Mouse (Mus musculus) liver, embryonic 11.5 days (tissue): ENCODE results near the gene Gimap7. TPM values are rescaled to one million over a fixed set of nuclear protein-coding genes. Genes with fewer than 3 reads are reported as not detected.

Source experiments
- ATAC-seq: fragments of 200-750 bp; cut with Nextera tagmentation; replicated peaks from 2 replicates; pipeline ENCODE4 v1.8.0; 2017; ENCODE audit warnings: moderate number of reproducible peaks, mild to moderate bottlenecking, moderate TSS enrichment, moderate library complexity; ENCODE audit not compliant: low FRiP score
- DNase-seq: peaks from one replicate; pipeline ENCODE4 v3.0.0-alpha.2; 2017; ENCODE audit warnings: low spot score
- H3K27ac ChIP-seq: fragments of 300-500 bp; sonication (generic); 2 replicates; pipeline ENCODE4 v1.5.1; 2014; ENCODE audit warnings: mild to moderate bottlenecking, low read depth, low read length, control low read depth
- H3K27me3 ChIP-seq: fragments of 300-500 bp; sonication (generic); replicated peaks from 2 replicates; pipeline ENCODE4 v1.6.1; 2014; ENCODE audit warnings: low read length, mixed read lengths; ENCODE audit not compliant: control insufficient read depth, insufficient read depth
- H3K36me3 ChIP-seq: fragments of 300-500 bp; sonication (generic); 2 replicates; pipeline ENCODE4 v1.6.1; 2014; ENCODE audit warnings: mild to moderate bottlenecking, low read length, moderate library complexity, mixed read lengths; ENCODE audit not compliant: control insufficient read depth, insufficient read depth
- H3K4me1 ChIP-seq: fragments of 300-500 bp; sonication (generic); replicated peaks from 2 replicates; pipeline ENCODE4 v1.6.1; 2014; ENCODE audit warnings: low read length, mixed read lengths; ENCODE audit not compliant: control insufficient read depth, insufficient read depth
- H3K4me2 ChIP-seq: fragments of 300-500 bp; sonication (generic); 2 replicates; pipeline ENCODE4 v1.6.1; 2014; ENCODE audit warnings: mild to moderate bottlenecking, control low read depth, moderate library complexity
- H3K4me3 ChIP-seq: fragments of 300-500 bp; sonication (generic); 2 replicates; pipeline ENCODE4 v1.5.1; 2014; ENCODE audit warnings: low read depth, low read length, control low read depth
- H3K9ac ChIP-seq: fragments of 300-500 bp; sonication (generic); 2 replicates; pipeline ENCODE4 v1.6.1; 2014; ENCODE audit warnings: low read depth, low read length, control low read depth
- H3K9me3 ChIP-seq: fragments of 300-500 bp; sonication (generic); 2 replicates; pipeline ENCODE4 v1.6.1; 2016; ENCODE audit warnings: low read length, inconsistent platforms, mixed read lengths; ENCODE audit not compliant: control insufficient read depth
- WGBS: fragments of 180-500 bp; shearing (Covaris S2); extraction: QIAGEN DNeasy Blood & Tissue Kit; methylation state at CpG from one replicate; pipeline ENCODE4 v1.1.7; 2014; 5-methylcytosine and 5-hydroxymethylcytosine counted together
- polyA plus RNA-seq: library from polyadenylated mRNA; unstranded; fragments of >200 nt; fragmentation: Nextera tagmentation; extraction: Ambion mirVana; gene quantifications from 2 replicates; pipeline ENCODE4 v1.2.1, GENCODE M21; 2014

The Gimap7 gene
- polyA plus RNA-seq, 1 experiment from 2014 or later: not detected

DNA sequence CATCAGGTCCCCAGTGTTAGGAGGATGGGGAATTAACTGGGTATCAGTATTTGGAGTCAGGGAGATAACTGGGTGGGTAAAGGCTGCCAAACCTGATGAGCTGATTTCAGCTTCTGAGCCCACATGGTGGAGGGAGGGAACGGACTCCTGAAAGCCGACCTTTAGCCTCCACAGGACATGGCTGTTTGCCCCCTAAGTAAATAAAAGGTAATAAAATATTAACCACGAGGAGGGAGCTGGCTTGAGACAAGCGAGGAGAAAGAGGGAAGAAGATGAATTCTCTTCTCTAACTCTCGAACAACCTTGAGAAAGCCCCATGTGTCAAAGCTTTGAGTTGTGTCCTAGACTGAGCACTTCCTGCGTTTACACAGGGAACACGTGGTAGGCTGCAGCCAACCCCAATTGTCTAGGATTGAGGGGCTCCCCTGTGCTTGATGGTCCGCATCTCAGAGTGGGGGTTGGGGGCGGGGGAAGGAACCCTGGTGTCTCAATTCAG is 23.3 kb downstream of the Gimap7 start:
- DNase-seq (no peak), ATAC-seq (no peak; the same call in 1 of the 2 replicates)
- H3K27ac ChIP-seq: peak overlapping the region; percentile 44; the same call in 1 of the 2 replicates
- 0 out of 2 replicates have a peak overlapping the region, but pooled peaks have one; percentile 2 for H3K9ac ChIP-seq
- H3K9me3 ChIP-seq: no peaks in the 10 kb centered on the region
- H3K4me2 ChIP-seq: peak overlapping the region; percentile 65
- H3K36me3 ChIP-seq: no peaks in the 10 kb centered on the region
- peaks cover 12% of the 10 kb centered on the region; the same call in 1 of the 2 replicates for H3K4me1 ChIP-seq
- WGBS: 27% methylated on average over 9 of the region's 9 CpGs
- H3K27me3 ChIP-seq: no peaks in the 10 kb centered on the region
- no peak overlapping the region for H3K4me3 ChIP-seq

- DNase-seq: peak; percentile 43
- H3K4me1 ChIP-seq: peaks cover 17% of the 10 kb centered on the region
- H3K36me3 ChIP-seq: no peaks in the 10 kb centered on the region
- no peaks in the 10 kb centered on the region for H3K27me3 ChIP-seq
- WGBS: 25% methylated on average over 52 of the region's 52 CpGs
- peak overlapping the region; percentile 44; the same call in 1 of the 2 replicates for H3K27ac ChIP-seq
- H3K9ac ChIP-seq: peak overlapping the region; percentile 50
- ATAC-seq: peak; percentile 48; the same call in 1 of the 2 replicates
- peak overlapping the region; percentile 65 for H3K4me2 ChIP-seq
- H3K9me3 ChIP-seq: no peaks in the 10 kb centered on the region
- peak overlapping the region; percentile 43 for H3K4me3 ChIP-seq
Observed at GRCm38 (mm10) chr6:48742422-48743351, 24.3 kb downstream of the Gimap7 start.

DNA sequence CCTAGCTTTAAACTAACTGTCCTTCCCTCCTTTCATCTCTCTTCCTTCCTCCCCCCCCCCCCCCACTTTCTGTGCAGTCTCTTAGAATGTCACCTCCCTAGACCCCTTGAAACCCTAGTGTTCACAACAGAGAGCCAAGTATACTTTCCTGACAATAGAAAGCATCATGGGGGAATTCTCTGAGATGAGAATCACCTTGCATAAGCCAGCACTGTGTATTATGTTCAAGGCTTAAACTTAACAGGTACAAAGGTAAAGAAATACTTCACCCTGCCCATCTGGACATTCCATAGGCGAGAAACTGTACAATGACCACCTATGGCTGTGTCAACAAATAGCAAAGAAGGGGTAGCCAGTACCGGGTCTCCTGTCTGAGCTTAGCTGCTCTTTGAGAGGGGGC is 27.1 kb downstream of the Gimap7 start:
- Histone ChIP-seq H3K27me3 (no peaks in the 10 kb centered on the region), H3K9ac (no peak overlapping the region), H3K4me1 (peaks cover 16% of the 10 kb centered on the region), H3K36me3 (no peaks in the 10 kb centered on the region), H3K4me2 (peak overlapping the region; percentile 47), H3K4me3 (no peak overlapping the region), H3K9me3 (no peaks in the 10 kb centered on the region), H3K27ac (0 out of 2 replicates have a peak overlapping the region, but pooled peaks have one; percentile 19)
- 60% methylated on average over 2 of the region's 2 CpGs for WGBS
- ATAC-seq (no peak), DNase-seq (no peak)

GRCm38 (mm10) chr6:48745959-48746889 is 27.8 kb downstream of the Gimap7 start, which contains the start of gene Gimap5:
Gene Gimap5, plus strand, starts transcription at chr6:48746197.
- Histone ChIP-seq H3K27me3 (no peaks in the 10 kb centered on the region), H3K9me3 (no peaks in the 10 kb centered on the region), H3K4me2 (peak within 1 kb of the TSS; percentile 47), H3K27ac (peak within 1 kb of the TSS; percentile 19), H3K4me3 (0 out of 2 replicates have a peak within 1 kb of the TSS, but pooled peaks have one; percentile 12), H3K36me3 (no peaks in the 10 kb centered on the region), H3K4me1 (peaks cover 13% of the 10 kb centered on the region), H3K9ac (no peak within 1 kb of the TSS)
- ATAC-seq: no peak
- WGBS: 27% methylated on average over 16 of the region's 16 CpGs
- peak; percentile 47 for DNase-seq

DNA sequence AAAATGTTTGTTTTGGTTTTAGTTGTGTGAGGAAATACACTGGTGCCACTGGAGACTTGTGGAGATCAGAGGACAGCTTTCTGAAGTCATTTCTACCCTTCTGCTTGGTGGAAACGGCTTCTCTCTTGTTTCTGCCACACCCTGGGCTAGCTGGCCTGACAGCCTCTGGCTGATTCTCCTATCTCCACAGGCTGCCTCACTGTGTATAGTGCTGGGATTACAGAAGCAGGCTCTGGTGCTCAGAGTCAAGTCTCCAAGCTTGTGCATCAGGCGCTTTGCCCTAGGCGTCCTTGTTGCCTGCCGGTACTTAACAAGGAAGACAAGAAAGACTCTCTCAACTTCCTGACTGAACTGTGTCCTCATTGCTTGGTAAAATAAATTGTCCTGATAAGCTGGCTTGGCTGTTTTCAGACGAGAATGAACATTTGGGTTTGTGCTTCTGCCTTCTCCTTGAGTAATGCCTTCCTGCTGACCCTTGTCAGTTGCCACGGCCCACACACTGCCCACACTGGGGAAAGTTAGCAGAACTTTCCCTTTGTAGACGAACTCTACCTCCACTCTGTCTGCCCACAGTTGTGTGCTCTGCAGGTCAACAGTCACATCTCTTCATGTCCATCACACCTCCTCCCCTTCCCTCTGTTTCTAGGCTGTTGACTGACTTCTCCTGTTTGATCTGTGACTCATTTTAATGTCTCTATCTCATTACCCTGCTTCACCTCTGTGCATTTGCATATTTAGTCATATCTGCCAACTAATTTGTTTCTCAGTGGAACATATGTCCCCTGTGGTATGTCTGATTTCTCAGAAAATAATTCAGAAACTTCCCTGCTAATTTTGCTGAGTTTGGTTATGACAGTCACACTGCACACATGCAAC is 28.9 kb downstream of the Gimap7 start:
- Histone ChIP-seq H3K4me2 (0 out of 2 replicates have a peak overlapping the region, but pooled peaks have one; percentile 20), H3K36me3 (no peaks in the 10 kb centered on the region), H3K9me3 (no peaks in the 10 kb centered on the region), H3K9ac (no peak overlapping the region), H3K4me1 (peaks cover 11% of the 10 kb centered on the region), H3K4me3 (no peak overlapping the region), H3K27me3 (no peaks in the 10 kb centered on the region), H3K27ac (no peak overlapping the region)
- ATAC-seq: no peak; the same call in 1 of the 2 replicates
- no peak for DNase-seq
- 33% methylated on average over 7 of the region's 7 CpGs for WGBS

- DNase-seq (no peak), ATAC-seq (no peak)
- H3K27ac ChIP-seq: no peak overlapping the region
- WGBS: 83% methylated on average over 7 of the region's 7 CpGs
- no peak overlapping the region for H3K9ac ChIP-seq
- no peak overlapping the region for H3K4me3 ChIP-seq
- no peak overlapping the region for H3K4me2 ChIP-seq
- no peaks in the 10 kb centered on the region for H3K27me3 ChIP-seq
- H3K4me1 ChIP-seq: no peaks in the 10 kb centered on the region
- H3K36me3 ChIP-seq: no peaks in the 10 kb centered on the region
- H3K9me3 ChIP-seq: no peaks in the 10 kb centered on the region
Observed at GRCm38 (mm10) chr6:48763567-48764270, 45.3 kb downstream of the Gimap7 start.

DNA sequence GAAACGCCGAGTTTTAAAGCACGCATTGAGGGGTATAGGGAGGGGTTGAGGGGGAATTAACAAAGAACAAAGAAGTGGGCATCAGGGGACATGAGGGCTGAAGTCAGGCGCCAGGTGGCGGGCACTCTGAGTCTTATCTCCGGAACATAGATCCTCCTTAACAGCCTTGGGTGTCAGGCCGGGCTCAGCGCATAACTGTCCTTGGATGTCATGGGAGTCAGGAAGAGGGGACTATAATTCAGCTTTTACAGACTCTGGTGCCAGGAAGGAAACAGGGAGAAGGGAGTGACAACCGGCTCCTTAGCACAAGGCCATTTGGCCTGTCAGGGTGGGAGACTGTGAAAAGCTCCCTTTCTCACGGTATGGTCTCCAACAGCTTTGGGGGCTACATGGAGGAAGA is 46.1 kb downstream of the Gimap7 start:
- Histone ChIP-seq H3K36me3 (no peaks in the 10 kb centered on the region), H3K9me3 (no peaks in the 10 kb centered on the region)
- WGBS: 93% methylated on average over 10 of the region's 10 CpGs

More for the DNA sequence above, 46.1 kb downstream of the Gimap7 start:
- Histone ChIP-seq H3K9ac (no peak overlapping the region), H3K27me3 (no peaks in the 10 kb centered on the region), H3K4me2 (no peak overlapping the region), H3K27ac (no peak overlapping the region), H3K4me3 (no peak overlapping the region), H3K4me1 (no peaks in the 10 kb centered on the region)
- ATAC-seq: no peak
- no peak for DNase-seq
